Mouse (Mus musculus) cortical plate, adult 2 months (tissue): ENCODE data around the gene Olfr419.

ENCODE experiments used
- CTCF ChIP-seq: fragments of 200-500 bp; IDR thresholded peaks from 2 replicates; pipeline ENCODE4 v1.5.1; 2011; ENCODE audit warnings: mild to moderate bottlenecking, control low read depth, low read length; ENCODE audit not compliant: insufficient read depth; ENCODE audit errors: extremely low read depth
- POLR2A ChIP-seq: fragments of 200-500 bp; IDR thresholded peaks from 2 replicates; pipeline ENCODE4 v1.6.1; 2011; ENCODE audit warnings: mild to moderate bottlenecking, low read length, control low read depth; ENCODE audit not compliant: insufficient read depth; ENCODE audit errors: extremely low read depth

DNA sequence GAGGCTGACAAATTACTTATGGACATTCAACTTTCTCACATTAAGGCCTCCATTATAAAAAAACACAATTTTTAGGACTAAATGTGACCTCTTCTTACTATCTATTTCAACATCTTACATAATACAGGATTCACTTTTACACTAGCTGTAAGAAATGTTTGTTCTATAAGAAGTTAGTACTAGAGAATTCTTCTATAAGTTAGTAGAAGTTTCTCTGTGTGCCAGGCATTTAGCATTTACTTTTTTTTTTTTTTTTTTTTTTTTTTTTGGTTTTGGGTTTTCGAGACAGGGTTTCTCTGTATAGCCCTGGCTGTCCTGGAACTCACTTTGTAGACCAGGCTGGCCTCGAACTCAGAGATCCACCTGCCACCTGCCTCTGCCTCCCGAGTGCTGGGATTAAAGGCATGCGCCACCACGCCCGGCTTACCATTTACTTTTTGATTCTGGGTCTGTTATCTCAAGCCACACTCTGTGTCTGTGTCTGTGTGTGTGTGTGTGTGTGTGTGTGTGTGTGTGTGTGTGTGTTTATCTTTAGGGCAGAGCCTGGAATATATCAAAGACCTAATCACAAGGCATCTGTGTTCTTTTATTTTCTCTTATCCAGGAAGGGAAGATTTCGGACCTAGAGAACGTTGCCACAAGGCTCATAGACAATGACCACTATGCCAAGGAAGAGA, 35.2 kb downstream of the Olfr419 start:
- TF ChIP-seq CTCF (no peak), POLR2A (no peak)
